Mouse (Mus musculus) MEL (cell line): ENCODE data around the gene Retn. TPM values are rescaled to one million over a fixed set of nuclear protein-coding genes. Genes with fewer than 3 reads are reported as not detected.
A peak's percentile ranks its signal among the peaks of the same experiment; 100 is the strongest.

ENCODE experiments used
- DNase-seq: peaks from one replicate; pipeline ENCODE4 v3.0.0; 2011; ENCODE audit warnings: low read depth, low spot score
- H3K27ac ChIP-seq: 2 replicates; pipeline ENCODE4 v1.5.1; 2012; ENCODE audit warnings: low read depth, mild to moderate bottlenecking, control low read depth, low read length, moderate library complexity; ENCODE audit not compliant: control insufficient read depth
- H3K27me3 ChIP-seq, 2 experiments: fragments of 150-350 bp in 1 of 2; sonication (generic) in 1 of 2; 2 replicates each; pipeline ENCODE4 v1.6.1; 2012; ENCODE audit warnings: low read length in 2 of 2, mild to moderate bottlenecking in 2 of 2, improper control_type of control experiment in 1 of 2, moderate library complexity in 1 of 2; ENCODE audit not compliant: insufficient read depth in 2 of 2, control insufficient read depth in 1 of 2
- H3K36me3 ChIP-seq, 2 experiments: 2 replicates each; pipeline ENCODE4 v1.6.1; 2012 to 2014; ENCODE audit warnings: low read length in 2 of 2, improper control_type of control experiment in 1 of 2, inconsistent platforms in 1 of 2, mild to moderate bottlenecking in 1 of 2; ENCODE audit not compliant: insufficient read depth in 2 of 2, control insufficient read depth in 1 of 2
- H3K4me1 ChIP-seq, 2 experiments: fragments of 150-350 bp in 1 of 2; sonication (generic) in 1 of 2; 2 replicates each; pipeline ENCODE4 v1.6.1; 2012; ENCODE audit warnings: low read length in 2 of 2, improper control_type of control experiment in 1 of 2, mild to moderate bottlenecking in 1 of 2; ENCODE audit not compliant: insufficient read depth in 2 of 2, control insufficient read depth in 1 of 2
- H3K4me3 ChIP-seq, 2 experiments: fragments of 150-350 bp in 1 of 2; sonication (generic) in 1 of 2; 2 replicates each; pipeline ENCODE4 v1.5.1; 2012; ENCODE audit warnings: low read depth in 2 of 2, low read length in 2 of 2, mild to moderate bottlenecking in 2 of 2, moderate library complexity in 2 of 2, control low read depth in 1 of 2, improper control_type of control experiment in 1 of 2; ENCODE audit not compliant: control insufficient read depth in 1 of 2, insufficient read depth in 1 of 2
- H3K79me2 ChIP-seq: 2 replicates; pipeline ENCODE4 v1.6.1; 2012; ENCODE audit warnings: mild to moderate bottlenecking, low read length, moderate library complexity; ENCODE audit not compliant: control insufficient read depth, poor library complexity, insufficient read depth
- H3K9ac ChIP-seq: 2 replicates; pipeline ENCODE4 v1.6.1; 2012; ENCODE audit warnings: low read depth, mild to moderate bottlenecking, control low read depth, low read length, moderate library complexity; ENCODE audit not compliant: control insufficient read depth, poor library complexity, severe bottlenecking
- H3K9me3 ChIP-seq: fragments of 150-350 bp; sonication (generic); replicated peaks from 2 replicates; pipeline ENCODE4 v1.6.1; 2012; ENCODE audit warnings: mild to moderate bottlenecking, low read length, improper control_type of control experiment, moderate library complexity; ENCODE audit not compliant: insufficient read depth
- CHD1 ChIP-seq: IDR thresholded peaks from 2 replicates; pipeline ENCODE4 v1.6.1; 2012; ENCODE audit warnings: low read depth, mild to moderate bottlenecking, inconsistent platforms, low read length, improper control_type of control experiment
- CHD2 ChIP-seq: IDR thresholded peaks from 2 replicates; pipeline ENCODE4 v1.6.1; 2011; ENCODE audit warnings: low read length, improper control_type of control experiment
- CTCF ChIP-seq, 3 experiments: IDR thresholded peaks in 2 of 3; conservative IDR thresholded peaks in 1 of 3; 2 replicates each; pipeline ENCODE4 v1.5.1; 2011 to 2012; ENCODE audit warnings: low read length in 3 of 3, low read depth in 2 of 3, mild to moderate bottlenecking in 2 of 3, improper control_type of control experiment in 1 of 3, inconsistent platforms in 1 of 3, mixed read lengths in 1 of 3, moderate library complexity in 1 of 3; ENCODE audit not compliant: control insufficient read depth in 1 of 3, insufficient read depth in 1 of 3, poor library complexity in 1 of 3, severe bottlenecking in 1 of 3
- ELF1 ChIP-seq: IDR thresholded peaks from 2 replicates; pipeline ENCODE4 v1.6.1; 2014; ENCODE audit warnings: low read depth, mild to moderate bottlenecking, inconsistent platforms, low read length, improper control_type of control experiment, moderate library complexity
- EP300 ChIP-seq, 2 experiments: IDR thresholded peaks; 2 replicates each; pipeline ENCODE4 v1.6.1; 2011; ENCODE audit warnings: improper control_type of control experiment in 2 of 2, low read length in 2 of 2, low read depth in 1 of 2, mild to moderate bottlenecking in 1 of 2
- ETS1 ChIP-seq: IDR thresholded peaks from 2 replicates; pipeline ENCODE4 v1.6.1; 2012; ENCODE audit warnings: low read depth, mild to moderate bottlenecking, inconsistent platforms, low read length, improper control_type of control experiment, moderate library complexity
- GABPA ChIP-seq: IDR thresholded peaks from 2 replicates; pipeline ENCODE4 v1.6.1; 2012; ENCODE audit warnings: low read depth, mild to moderate bottlenecking, inconsistent platforms, low read length, improper control_type of control experiment, moderate library complexity
- GATA1 ChIP-seq: IDR thresholded peaks from 2 replicates; pipeline ENCODE4 v1.6.1; 2011; ENCODE audit warnings: low read depth, low read length, improper control_type of control experiment
- HCFC1 ChIP-seq: IDR thresholded peaks from 2 replicates; pipeline ENCODE4 v1.6.1; 2012; ENCODE audit warnings: low read depth, mild to moderate bottlenecking, inconsistent platforms, low read length, improper control_type of control experiment, moderate library complexity
- KAT2A ChIP-seq: conservative IDR thresholded peaks from 2 replicates; pipeline ENCODE4 v1.6.1; 2012; ENCODE audit warnings: low read depth, low read length, improper control_type of control experiment, inconsistent platforms
- MAX ChIP-seq: IDR thresholded peaks from 2 replicates; pipeline ENCODE4 v1.6.1; 2011; ENCODE audit warnings: low read length, improper control_type of control experiment
- MEF2A ChIP-seq: IDR thresholded peaks from 2 replicates; pipeline ENCODE4 v1.6.1; 2014; ENCODE audit warnings: low read depth, mild to moderate bottlenecking, inconsistent platforms, low read length, improper control_type of control experiment; ENCODE audit not compliant: poor library complexity, insufficient replicate concordance, severe bottlenecking; ENCODE audit errors: extremely low read depth
- MYB ChIP-seq: IDR thresholded peaks from 2 replicates; pipeline ENCODE4 v1.6.1; 2011; ENCODE audit warnings: mild to moderate bottlenecking, low read depth, low read length, improper control_type of control experiment
- MYC ChIP-seq: IDR thresholded peaks from 2 replicates; pipeline ENCODE4 v1.6.1; 2011; ENCODE audit warnings: low read depth, mild to moderate bottlenecking, low read length, improper control_type of control experiment, moderate library complexity
- NELFE ChIP-seq: IDR thresholded peaks from 2 replicates; pipeline ENCODE4 v1.6.1; 2011; ENCODE audit warnings: low read depth, low read length, improper control_type of control experiment
- POLR2A ChIP-seq, 2 experiments: IDR thresholded peaks; 2 replicates each; pipeline ENCODE4 v1.6.1; 2011 to 2012; ENCODE audit warnings: low read length in 2 of 2, mild to moderate bottlenecking in 2 of 2, control low read depth in 1 of 2, improper control_type of control experiment in 1 of 2, low read depth in 1 of 2, moderate library complexity in 1 of 2; ENCODE audit not compliant: control insufficient read depth in 1 of 2, insufficient read depth in 1 of 2, poor library complexity in 1 of 2
- TCF12 ChIP-seq: IDR thresholded peaks from 2 replicates; pipeline ENCODE4 v1.6.1; 2014; ENCODE audit warnings: low read depth, mild to moderate bottlenecking, inconsistent platforms, low read length, improper control_type of control experiment, moderate library complexity
- USF1 ChIP-seq: IDR thresholded peaks from 2 replicates; pipeline ENCODE4 v1.6.1; 2014; ENCODE audit warnings: low read depth, mild to moderate bottlenecking, inconsistent platforms, low read length, improper control_type of control experiment, moderate library complexity
- USF2 ChIP-seq, 2 experiments: IDR thresholded peaks; 2 replicates each; pipeline ENCODE4 v1.6.1; 2011 to 2012; ENCODE audit warnings: improper control_type of control experiment in 2 of 2, low read length in 2 of 2, borderline replicate concordance in 1 of 2, inconsistent platforms in 1 of 2, low read depth in 1 of 2, mild to moderate bottlenecking in 1 of 2; ENCODE audit not compliant: insufficient read depth in 1 of 2
- ZC3H11A ChIP-seq: IDR thresholded peaks from 2 replicates; pipeline ENCODE4 v1.6.1; 2012; ENCODE audit warnings: low read depth, mild to moderate bottlenecking, inconsistent platforms, low read length, improper control_type of control experiment
- ZKSCAN1 ChIP-seq: IDR thresholded peaks from 2 replicates; pipeline ENCODE4 v1.6.1; 2012; ENCODE audit warnings: low read depth, mild to moderate bottlenecking, inconsistent platforms, low read length, improper control_type of control experiment, moderate library complexity
- ZMIZ1 ChIP-seq: IDR thresholded peaks from 2 replicates; pipeline ENCODE4 v1.6.1; 2012; ENCODE audit warnings: low read depth, mild to moderate bottlenecking, inconsistent platforms, low read length, improper control_type of control experiment, moderate library complexity
- polyA plus RNA-seq, 2 experiments: library from polyadenylated mRNA; stranded (reverse) in 1 of 2; unstranded in 1 of 2; fragments of >175 nt in 1 of 2; fragments of >200 nt in 1 of 2; gene quantifications; 2 replicates each; pipeline versions ENCODE4 v1.2.1 to v1.2.4; 2012; ENCODE audit warnings: low replicate concordance in 2 of 2, low read depth in 1 of 2; ENCODE audit not compliant: insufficient read length in 2 of 2, insufficient read depth in 1 of 2, missing spikeins in 1 of 2
- total RNA-seq: library from RNA; depleted of rRNA; stranded (reverse); fragments of 300-350 nt; gene quantifications from 2 replicates; pipeline ENCODE4 v1.2.3, GENCODE M21; 2012; rRNA removed

Gene Retn
- total RNA-seq, result 0.23 and 0.33 TPM in 2 replicates
- polyA plus RNA-seq, result 1 to 10 TPM in 1 of 2 experiments, not detected in 1; 1.1 TPM

- TF ChIP-seq GABPA (no peak), ZMIZ1 (no peak), CHD1 (no peak), HCFC1 (no peak), MAX (no peak), POLR2A (IDR thresholded peaks at IDR 0.05; ENCODE audit: control insufficient read depth in 1 of 2, insufficient read depth in 1 of 2, low read depth in 1 of 2, low read length in 2 of 2, poor library complexity in 1 of 2) (no peak), CHD2 (no peak), ZC3H11A (no peak), MEF2A (no peak), GATA1 (no peak), USF1 (no peak), KAT2A (no peak), CTCF (IDR thresholded peaks at IDR 0.05 in 2 of 3, conservative IDR thresholded peaks at IDR 0.05 in 1 of 3; ENCODE audit: control insufficient read depth in 1 of 3, insufficient read depth in 1 of 3, low read depth in 2 of 3, low read length in 3 of 3, poor library complexity in 1 of 3, severe bottlenecking in 1 of 3) (no peak), USF2 (IDR thresholded peaks at IDR 0.05; ENCODE audit: borderline replicate concordance in 1 of 2, insufficient read depth in 1 of 2, low read depth in 1 of 2, low read length in 2 of 2) (no peak), EP300 (IDR thresholded peaks at IDR 0.05; ENCODE audit: low read depth in 1 of 2, low read length in 2 of 2) (no peak), MYC (no peak), ETS1 (no peak), MYB (no peak), TCF12 (no peak)
- no peaks in the 10 kb centered on the region for H3K79me2 ChIP-seq
- H3K9me3 ChIP-seq, result no peaks in the 10 kb centered on the region
- H3K4me3 ChIP-seq, result no peak within 1 kb of the TSS
- H3K4me1 ChIP-seq, result no peaks in the 10 kb centered on the region
- no peak within 1 kb of the TSS for H3K9ac ChIP-seq
- no peak within 1 kb of the TSS for H3K27ac ChIP-seq
- H3K36me3 ChIP-seq, result no peaks in the 10 kb centered on the region
- no peaks in the 10 kb centered on the region; a peak in 1 of 4 replicates for H3K27me3 ChIP-seq
- DNase-seq, result no peak
Measured at GRCm38 (mm10) chr8:3655526-3655925, at the start of gene Retn. Gene Retn, plus strand, starts transcription at chr8:3655770.

GRCm38 (mm10) chr8:3606593-3606992 lies 49.0 kb upstream of the Retn start:
- H3K36me3 ChIP-seq, result peaks cover 0 to 11% of the 10 kb centered on the region in 2 experiments
- 0 out of 2 replicates have a peak overlapping the region, but pooled peaks have one; percentile 15 for H3K27ac ChIP-seq
- TF ChIP-seq KAT2A (no peak), ZKSCAN1 (no peak), EP300 (IDR thresholded peaks at IDR 0.05; ENCODE audit: low read depth in 1 of 2, low read length in 2 of 2) (no peak), NELFE (no peak), ZMIZ1 (no peak), ELF1 (no peak)
- no peak overlapping the region for H3K4me3 ChIP-seq
- H3K9ac ChIP-seq, result peak overlapping the region; percentile 33
- no peaks in the 10 kb centered on the region for H3K79me2 ChIP-seq
- DNase-seq, result peak; percentile 48
- peaks cover 0 to 18% of the 10 kb centered on the region in 2 experiments; a peak in 2 of 4 replicates for H3K4me1 ChIP-seq
- H3K27me3 ChIP-seq, result no peaks in the 10 kb centered on the region
- no peaks in the 10 kb centered on the region for H3K9me3 ChIP-seq
